Mouse (Mus musculus) kidney, adult 8-10 months (tissue): ENCODE data around the gene Rnf126.
"Not testable (repeated sequence)": the region's sequence is repeated elsewhere in the genome, so short reads cannot be mapped to it uniquely, and the experiment has no call there.

Experiments used
- DNase-seq, 2 experiments: peaks; one replicate each; pipeline ENCODE4 v3.0.0; 2022

The Rnf126 gene

GRCm38 (mm10) chr10:79765228-79765745 is 1.5 kb downstream of the Rnf126 start:
- DNase-seq, result no peak

- no peak for DNase-seq
Observed at GRCm38 (mm10) chr10:79764234-79764633, 2.5 kb downstream of the Rnf126 start.

GRCm38 (mm10) chr10:79762875-79763274 is 3.9 kb downstream of the Rnf126 start:
- no peak for DNase-seq

DNA sequence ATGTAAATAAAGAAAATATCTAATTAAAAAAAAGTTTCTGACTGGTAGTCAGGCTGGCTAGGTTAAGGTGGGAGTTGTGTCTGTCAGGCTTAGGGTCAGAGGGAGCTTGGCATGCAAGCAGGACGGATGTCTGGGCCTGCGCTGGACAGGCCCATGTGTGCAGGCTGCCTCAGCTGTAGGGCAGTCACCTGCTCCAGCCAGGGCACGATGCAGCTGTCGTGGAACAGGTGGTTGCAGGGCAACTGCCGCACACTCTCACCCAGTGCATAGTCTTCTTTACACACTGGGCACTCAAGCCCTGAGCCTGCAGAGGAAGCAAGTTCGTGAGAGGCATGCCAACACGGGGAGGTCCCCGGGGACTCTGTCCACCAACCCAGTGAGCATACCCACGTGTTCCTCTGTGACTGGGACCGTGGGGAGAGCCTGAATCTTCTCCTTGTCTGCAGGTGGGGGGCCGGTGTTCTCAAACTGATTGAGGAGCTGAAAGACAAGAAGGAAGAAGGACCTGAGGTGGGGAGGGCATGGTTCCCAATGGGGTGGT is 6.1 kb downstream of the Rnf126 start:
- DNase-seq, result no peak

DNA sequence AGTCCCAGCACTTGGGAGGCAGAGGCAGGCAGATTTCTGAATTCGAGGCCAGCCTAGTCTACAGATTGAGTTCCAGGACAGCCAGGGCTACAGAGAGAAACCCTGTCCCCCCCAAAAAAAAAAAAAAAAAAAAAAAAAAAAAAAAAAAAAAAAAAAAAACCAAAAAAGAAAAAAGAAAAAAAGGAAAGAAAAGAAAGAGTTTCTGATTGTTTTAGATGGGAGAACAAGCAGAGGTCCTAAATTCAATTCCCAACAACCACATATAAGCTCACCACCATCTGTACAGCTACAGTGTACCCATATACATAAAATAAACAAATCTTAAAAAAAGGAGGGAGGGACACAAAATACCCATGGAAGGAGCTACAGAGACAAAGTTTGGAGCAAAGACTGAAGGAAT is 7.1 kb downstream of the Rnf126 start:
- not testable (repeated sequence) for DNase-seq

DNA sequence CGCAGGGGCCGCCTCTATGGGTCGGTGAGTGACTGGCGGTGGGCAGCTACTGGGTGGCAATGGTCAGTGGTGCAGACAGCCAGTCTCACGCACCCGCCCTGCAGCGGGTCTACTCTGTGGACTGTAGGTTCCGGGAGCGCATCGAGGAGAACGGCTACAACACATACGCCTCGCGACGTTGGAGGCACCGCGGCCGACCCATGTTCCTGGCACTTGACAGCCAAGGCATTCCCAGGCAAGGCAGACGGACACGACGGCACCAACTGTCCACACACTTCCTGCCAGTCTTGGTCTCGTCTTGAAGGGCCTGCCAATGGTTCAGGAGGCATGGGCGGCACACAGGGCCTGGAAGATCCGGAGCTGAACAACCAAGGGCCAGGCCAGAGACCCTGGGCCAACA is 10.1 kb downstream of the Rnf126 start:
- no peak for DNase-seq

DNA sequence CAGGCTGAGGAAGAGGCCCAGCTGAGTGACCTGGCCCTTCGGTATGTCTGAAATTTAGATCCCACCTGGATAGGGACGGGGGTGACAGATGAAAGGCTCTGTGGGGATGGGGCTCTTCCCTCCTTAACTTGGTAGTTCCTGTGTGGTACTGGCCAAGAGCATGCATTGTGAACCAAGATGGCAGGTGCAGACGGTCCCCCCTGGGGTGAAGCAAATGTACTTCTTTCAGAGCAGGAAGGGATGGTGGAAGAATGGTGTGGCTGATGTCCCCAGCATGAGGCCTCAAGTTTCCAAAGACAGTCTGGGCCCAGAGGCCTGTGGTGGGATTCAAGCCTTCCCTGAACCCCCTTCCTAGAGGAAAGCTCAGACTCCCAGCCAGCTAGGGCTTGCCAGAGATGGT is 10.9 kb downstream of the Rnf126 start:
- DNase-seq, result no peak

- DNase-seq, result peak; percentile 73 to 82
Observed at GRCm38 (mm10) chr10:79754856-79755516, 11.8 kb downstream of the Rnf126 start, which contains the start of gene Fgf22. TSS of gene Fgf22 (plus strand) at chr10:79755076.

DNA sequence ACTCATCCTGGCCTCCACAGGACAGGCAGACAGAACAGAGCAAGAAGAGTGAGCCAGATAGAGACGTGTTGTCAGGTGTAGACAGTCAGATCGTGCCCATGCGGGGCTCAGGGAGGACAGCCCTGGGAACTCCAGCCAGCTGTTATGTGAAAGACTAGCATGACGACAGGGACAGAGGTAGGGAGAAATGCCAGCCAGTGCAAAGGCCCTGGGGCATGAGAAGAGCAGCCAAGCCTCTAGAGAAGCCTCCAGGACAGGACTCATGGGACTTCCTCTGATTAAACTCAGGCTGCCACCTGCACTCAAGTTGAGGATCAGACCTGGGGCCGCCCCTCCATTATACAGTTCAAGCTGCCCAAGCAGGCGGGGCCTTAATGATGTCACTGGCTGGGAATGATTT is 18.3 kb downstream of the Rnf126 start:
- DNase-seq, result no peak

DNA sequence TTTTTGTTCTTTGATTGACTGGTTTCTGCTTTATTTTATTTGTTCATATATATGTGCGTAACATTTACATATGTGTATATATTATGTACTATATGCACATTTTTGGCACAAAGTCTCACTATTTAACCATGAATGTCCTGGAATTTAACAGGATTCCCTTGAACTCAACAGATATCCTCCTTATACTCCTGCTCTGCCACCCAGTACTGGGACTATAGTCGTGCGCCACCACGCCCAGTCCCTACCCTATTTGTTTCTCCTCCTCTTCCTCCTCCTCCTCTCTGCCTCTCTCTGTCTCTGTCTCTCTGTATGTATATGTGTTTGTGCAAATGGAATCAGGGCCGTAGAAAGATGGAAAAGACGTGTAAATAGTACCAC is 20.0 kb downstream of the Rnf126 start:
- no peak for DNase-seq

DNA sequence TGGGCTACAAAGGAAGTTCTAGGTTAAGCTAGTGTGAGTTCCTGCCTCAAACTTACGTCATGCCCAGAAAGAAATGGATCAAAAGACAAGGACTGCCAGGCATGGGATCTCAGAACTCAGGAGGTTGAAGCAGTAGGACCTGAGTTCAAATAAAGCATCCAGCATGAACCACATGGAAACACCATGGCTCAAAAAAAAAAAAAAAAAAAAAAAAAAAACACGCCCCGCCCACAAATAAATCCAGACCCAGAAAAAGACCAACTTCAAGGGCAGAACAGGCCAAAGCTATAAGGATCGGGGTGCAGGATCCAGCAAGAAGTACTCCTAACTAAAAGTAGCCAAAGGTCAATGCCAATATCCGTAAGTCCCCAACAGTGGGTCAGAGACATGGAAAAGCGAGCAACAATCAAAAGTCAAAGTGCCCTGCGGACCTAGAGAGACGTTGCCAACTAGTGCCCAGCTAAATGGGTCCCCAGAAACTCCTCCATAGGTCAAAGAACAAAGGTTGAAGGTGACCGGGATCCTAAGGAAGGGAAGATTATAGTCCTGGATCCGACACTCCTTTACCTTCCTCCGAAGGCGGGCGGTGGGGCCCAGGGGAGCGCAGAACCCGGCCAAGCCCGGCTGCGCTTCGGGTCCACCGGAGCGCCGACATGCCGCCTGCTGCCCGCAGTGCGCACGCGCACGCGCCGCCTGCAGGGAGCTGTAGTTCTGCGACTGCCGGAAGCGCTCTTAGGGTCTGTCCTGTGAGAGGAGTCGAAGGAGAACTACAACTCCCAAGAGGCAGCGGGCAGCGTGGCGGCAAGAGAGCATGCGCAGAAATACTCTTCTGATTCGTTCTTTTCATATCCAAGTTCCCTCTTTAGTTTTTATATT is 20.6 kb downstream of the Rnf126 start, which contains the start of gene Polrmt:
Gene Polrmt, minus strand, starts transcription at position 684 of the 876 bp plus-strand sequence.
- DNase-seq, result peak; percentile 98

DNA sequence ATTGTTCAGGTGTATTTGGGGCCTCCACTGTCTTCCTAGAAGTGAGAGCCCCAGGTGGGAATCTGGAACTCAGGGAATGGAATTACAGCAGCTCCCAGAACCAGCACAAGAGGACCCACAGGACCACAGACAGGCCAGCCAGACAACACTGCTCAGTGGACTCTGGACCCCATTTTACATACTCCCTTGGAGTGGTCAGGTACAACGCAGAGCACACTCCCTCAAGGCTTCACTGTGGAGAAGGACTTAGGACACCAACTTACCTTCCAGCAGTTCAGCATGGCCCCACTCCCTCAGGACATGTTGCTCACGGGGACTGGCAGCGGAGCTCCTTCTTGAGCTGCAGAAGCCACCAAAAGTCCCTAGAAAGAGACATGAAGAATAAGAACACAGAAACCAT is 21.3 kb downstream of the Rnf126 start:
- DNase-seq, result peak; percentile 27 to 36

- no peak for DNase-seq
Observed at GRCm38 (mm10) chr10:79743650-79744365, 22.9 kb downstream of the Rnf126 start.

DNA sequence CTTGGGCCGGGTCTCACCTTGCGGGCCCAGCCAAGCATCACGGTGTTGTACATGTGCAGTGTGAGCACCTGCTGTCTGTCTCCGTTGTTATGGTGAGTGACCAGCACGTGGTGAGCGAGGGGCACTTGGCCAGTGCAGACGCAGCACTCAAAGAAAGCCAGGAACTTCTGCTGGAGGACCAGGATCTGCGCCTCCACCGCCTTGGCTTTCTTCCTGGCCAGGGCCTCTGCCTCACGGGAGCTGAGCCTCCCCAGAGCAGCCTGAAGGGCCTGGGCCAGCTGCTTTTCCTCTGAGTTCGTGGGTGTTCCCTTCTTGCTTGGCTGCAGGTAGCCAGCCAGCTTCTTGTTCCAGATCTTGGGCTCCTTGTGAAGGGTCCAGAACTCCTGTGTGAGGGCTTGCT is 23.6 kb downstream of the Rnf126 start:
- no peak for DNase-seq

DNA sequence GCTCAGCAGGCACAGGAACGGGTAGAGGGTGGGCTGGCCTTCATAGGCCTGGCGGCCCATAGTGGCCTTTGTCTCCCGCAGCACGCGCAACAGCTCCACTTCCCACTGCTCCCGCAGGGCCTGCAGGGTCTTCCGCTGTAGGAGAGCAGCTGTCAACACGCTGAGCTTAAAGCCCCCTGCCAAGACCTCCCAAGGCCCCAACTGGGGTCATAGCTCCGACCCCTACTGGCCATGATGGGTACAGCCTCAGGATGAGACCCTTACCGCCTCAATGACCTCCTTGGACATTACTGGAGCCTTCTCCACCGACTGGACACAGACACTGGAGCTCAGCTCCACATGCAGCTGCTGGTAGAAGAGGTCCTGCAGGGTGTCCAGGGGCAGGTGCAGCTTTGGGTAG is 25.9 kb downstream of the Rnf126 start:
- no peak for DNase-seq

DNA sequence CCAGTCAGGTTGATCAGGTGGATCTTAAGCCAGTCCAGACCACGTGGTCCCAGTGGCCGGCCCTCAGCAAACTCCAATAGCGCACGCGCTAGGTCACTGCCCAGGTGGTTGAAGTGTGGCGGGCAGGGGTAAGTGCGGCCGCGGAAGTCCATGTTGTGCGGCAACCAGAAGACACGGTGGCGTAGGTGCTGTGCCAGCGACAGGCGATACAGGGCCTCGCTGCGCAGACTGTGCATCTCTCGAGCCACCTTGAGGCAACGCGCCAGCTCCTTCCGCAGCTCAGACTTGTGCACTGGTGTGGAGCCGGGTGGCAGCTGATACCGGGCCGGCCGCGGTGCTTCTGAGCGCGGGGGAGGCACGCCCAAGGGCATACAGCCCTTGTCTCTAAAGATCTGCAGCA is 27.5 kb downstream of the Rnf126 start:
- DNase-seq, result no peak

DNA sequence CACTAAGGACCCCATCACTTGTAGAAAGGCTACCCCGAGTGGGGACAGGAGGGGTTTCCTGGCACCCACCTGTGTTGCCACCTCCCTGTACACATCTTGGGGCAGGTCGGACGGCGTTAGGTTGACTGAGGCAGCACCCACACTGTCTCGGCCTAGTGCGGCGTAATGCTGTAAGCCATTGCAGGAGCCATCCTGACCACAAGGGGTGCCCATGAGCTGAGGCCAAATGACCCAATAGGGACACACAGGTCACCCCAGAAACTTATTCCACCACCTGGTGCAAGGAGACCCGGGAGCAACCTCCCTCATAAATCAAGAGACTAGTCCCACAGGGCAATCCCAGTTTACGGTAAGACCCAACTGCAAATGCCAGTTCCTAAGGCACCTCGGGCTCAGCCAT is 28.5 kb downstream of the Rnf126 start:
- DNase-seq, result peak in 1 of 2 experiments; percentile 43

DNA sequence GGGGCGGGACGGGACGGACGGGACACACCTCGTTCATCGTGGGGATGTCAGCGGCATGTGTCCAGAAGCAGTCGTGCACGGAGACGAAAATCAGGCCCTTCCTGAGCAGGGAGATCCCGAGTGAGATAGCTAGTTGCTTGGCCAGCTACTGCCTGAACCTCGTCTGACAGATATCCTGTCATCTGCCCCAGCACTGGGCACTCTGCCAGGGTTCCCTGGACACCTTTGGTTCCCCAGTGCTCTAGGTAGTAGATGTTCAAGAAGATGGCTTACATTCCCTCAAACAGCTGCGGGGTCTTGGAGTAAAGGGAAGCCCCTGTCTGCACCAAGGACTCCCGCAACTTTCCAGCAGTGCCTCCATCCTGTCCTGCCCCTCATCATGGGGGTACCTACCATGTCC is 30.0 kb downstream of the Rnf126 start:
- no peak for DNase-seq

DNA sequence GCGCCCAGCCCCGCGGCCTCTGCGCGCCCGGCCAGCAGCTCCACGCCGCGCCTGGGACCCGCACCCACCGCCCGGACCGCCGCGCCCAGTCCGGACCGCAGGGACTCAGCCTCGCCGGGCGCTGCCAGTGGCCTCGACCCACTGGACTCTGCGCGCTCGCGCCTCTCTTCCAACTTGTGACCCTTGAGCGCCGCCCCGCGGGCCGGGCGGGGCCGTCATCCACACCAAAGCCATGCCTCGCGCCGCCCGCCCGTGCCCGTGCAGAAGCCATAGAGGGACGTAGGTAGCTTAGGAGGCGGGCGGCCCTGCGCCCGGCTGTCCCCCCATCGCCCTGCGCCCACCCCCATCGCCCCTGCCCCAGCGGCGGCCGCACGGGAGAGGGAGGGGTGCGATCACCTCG is 31.4 kb downstream of the Rnf126 start:
- no peak for DNase-seq

DNA sequence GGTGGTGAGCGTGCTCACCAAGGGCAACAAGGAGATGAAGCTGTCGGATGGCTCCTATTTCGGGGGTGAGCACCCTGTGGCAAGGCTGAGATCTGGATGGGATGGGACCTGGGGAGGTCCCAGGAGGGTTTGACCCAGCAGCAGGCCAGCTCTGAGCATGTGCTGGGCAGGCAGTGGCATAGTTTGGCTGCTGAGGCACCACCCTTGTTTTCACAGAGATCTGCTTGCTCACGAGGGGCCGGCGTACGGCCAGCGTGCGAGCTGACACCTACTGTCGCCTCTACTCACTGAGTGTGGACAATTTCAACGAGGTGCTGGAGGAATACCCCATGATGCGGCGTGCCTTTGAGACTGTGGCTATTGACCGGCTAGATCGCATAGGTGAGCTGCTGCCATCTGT is 32.9 kb downstream of the Rnf126 start:
- DNase-seq, result no peak

DNA sequence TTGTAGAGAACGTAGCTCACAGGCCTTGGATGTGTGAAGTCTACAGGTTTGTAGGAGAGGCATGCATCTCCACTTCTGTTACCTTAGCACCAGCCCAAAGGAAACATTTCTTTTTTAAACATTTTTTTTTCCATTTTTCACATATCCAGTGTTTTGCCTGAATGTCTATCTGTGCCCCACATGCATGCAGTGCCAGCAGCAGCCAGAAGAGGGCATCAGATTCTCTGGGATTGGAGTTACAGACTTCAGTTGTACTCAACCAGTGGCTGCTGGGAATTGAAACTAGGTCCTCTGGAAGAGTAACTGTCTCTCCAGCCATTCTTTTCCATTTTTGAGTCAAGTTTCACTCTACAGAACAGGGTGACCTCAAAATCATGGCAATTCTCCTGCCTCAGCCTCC is 34.3 kb downstream of the Rnf126 start:
- peak in 1 of 2 experiments; percentile 54 for DNase-seq

DNA sequence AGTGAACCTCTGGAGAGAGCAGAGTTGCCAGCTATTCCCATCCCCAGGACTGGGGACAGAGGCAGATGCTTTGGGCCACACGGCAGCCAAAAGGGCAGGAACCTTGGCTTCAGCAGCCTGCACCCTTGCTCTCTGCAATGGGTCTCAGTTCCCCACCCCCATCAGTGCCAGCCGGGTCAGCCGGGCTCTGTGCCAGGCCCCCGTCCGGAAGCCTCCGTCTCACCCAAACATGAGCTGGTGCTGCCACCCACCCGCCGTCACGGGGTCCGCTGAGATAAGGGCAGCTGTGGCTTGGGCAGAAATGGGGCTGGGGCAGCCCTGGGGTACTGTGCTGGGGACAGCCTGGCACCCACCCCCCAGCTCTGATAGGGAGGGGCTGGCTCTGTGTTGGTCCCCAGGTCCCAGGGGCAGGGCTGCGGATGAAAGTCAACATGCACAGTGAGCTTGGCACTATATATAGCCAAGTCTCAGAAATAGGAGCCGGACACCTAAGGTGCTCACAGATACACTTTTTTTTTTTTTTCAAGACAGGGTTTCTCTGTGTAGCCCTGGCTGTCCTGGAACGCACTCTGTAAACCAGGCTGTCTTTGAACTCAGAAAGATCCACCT is 37.3 kb downstream of the Rnf126 start:
- DNase-seq, result no peak
